Mouse (Mus musculus) telencephalon, adult 2 months (tissue): ENCODE results near the gene Ascl1.

Experiments used
- DNase-seq: peaks from one replicate; pipeline ENCODE4 v3.0.0-alpha.2; 2011; ENCODE audit warnings: low read depth, low spot score

The Ascl1 gene

GRCm38 (mm10) chr10:87493576-87493975 lies at the start of gene Ascl1:
TSS of gene Ascl1 (minus strand) at chr10:87493660.
- DNase-seq = no peak

- no peak for DNase-seq
Observed at GRCm38 (mm10) chr10:87534172-87534571, 40.7 kb upstream of the Ascl1 start.

GRCm38 (mm10) chr10:87521646-87522045 lies 28.2 kb upstream of the Ascl1 start, which contains the start of gene Pah:
TSS of gene Pah (plus strand) at chr10:87521795.
- no peak for DNase-seq

- no peak for DNase-seq
Observed at GRCm38 (mm10) chr10:87520401-87521116, 27.1 kb upstream of the Ascl1 start.

GRCm38 (mm10) chr10:87518585-87518984 lies 25.1 kb upstream of the Ascl1 start:
- no peak for DNase-seq

- no peak for DNase-seq
Observed at GRCm38 (mm10) chr10:87513052-87513451, 19.6 kb upstream of the Ascl1 start.

- DNase-seq = no peak
Observed at GRCm38 (mm10) chr10:87508581-87508980, 15.1 kb upstream of the Ascl1 start.

- DNase-seq = no peak
Observed at GRCm38 (mm10) chr10:87503946-87504345, 10.5 kb upstream of the Ascl1 start.

- no peak for DNase-seq
Observed at GRCm38 (mm10) chr10:87502283-87502682, 8.8 kb upstream of the Ascl1 start.

- no peak for DNase-seq
Observed at GRCm38 (mm10) chr10:87501659-87502042, 8.2 kb upstream of the Ascl1 start.

GRCm38 (mm10) chr10:87500926-87501658 lies 7.6 kb upstream of the Ascl1 start:
- DNase-seq = no peak

- no peak for DNase-seq
Observed at GRCm38 (mm10) chr10:87497056-87497455, 3.6 kb upstream of the Ascl1 start.

GRCm38 (mm10) chr10:87494596-87494995 lies 1.1 kb upstream of the Ascl1 start:
- DNase-seq = no peak

GRCm38 (mm10) chr10:87494176-87494575 lies 716 bp upstream of the Ascl1 start:
- no peak for DNase-seq

GRCm38 (mm10) chr10:87492661-87493551 lies 554 bp downstream of the Ascl1 start:
- DNase-seq = no peak

GRCm38 (mm10) chr10:87492332-87492660 lies 1.2 kb downstream of the Ascl1 start:
- no peak for DNase-seq

GRCm38 (mm10) chr10:87491485-87492040 lies 1.9 kb downstream of the Ascl1 start:
- no peak for DNase-seq

GRCm38 (mm10) chr10:87490328-87490727 lies 3.1 kb downstream of the Ascl1 start:
- DNase-seq = no peak

GRCm38 (mm10) chr10:87489246-87490009 lies 4.0 kb downstream of the Ascl1 start:
- no peak for DNase-seq

GRCm38 (mm10) chr10:87488429-87489145 lies 4.9 kb downstream of the Ascl1 start:
- DNase-seq = no peak
